Mouse (Mus musculus): ENCODE data around the gene Bspry. TPM values are rescaled to one million over a fixed set of nuclear protein-coding genes. Genes with fewer than 3 reads are reported as not detected.

Bspry gene
- total and polyA plus RNA-seq, 2 experiments from 2014 or later: 0.15 TPM; not detected in 1

GRCm38 (mm10) chr4:62527655-62528054 is 47.8 kb downstream of the Bspry start:
- 74% methylated on average over 4 of the region's 4 CpGs for WGBS
- DNase-seq (ENCODE audit: low spot score) (no peak), ATAC-seq (ENCODE audit: insufficient read depth, low read depth) (no peak)
- 0 out of 2 replicates have a peak, but pooled peaks cover 2% of the 10 kb centered on the region for H3K36me3 ChIP-seq (replicated peaks; ENCODE audit: control insufficient read depth, insufficient read depth, low read length)
- no peaks in the 10 kb centered on the region for H3K9me3 ChIP-seq (replicated peaks; ENCODE audit: control insufficient read depth, low read length)
- TF ChIP-seq CTCF (IDR thresholded peaks at IDR 0.05; ENCODE audit: low read depth): no peak
- no peaks in the 10 kb centered on the region for H3K27me3 ChIP-seq (ENCODE audit: control insufficient read depth, insufficient read depth, low read length)
- H3K9ac ChIP-seq (replicated peaks; ENCODE audit: low read depth, low read length): no peak overlapping the region
- H3K4me1 ChIP-seq (ENCODE audit: control insufficient read depth, insufficient read depth): peaks cover 6% of the 10 kb centered on the region
- H3K27ac ChIP-seq (ENCODE audit: low read depth): no peak overlapping the region
- H3K4me3 ChIP-seq (ENCODE audit: low read depth, low read length): no peak overlapping the region
- H3K4me2 ChIP-seq (ENCODE audit: low read depth, low read length): no peak overlapping the region

- TF ChIP-seq CTCF (IDR thresholded peaks at IDR 0.05; ENCODE audit: low read depth) (no peak), EP300 (IDR thresholded peaks at IDR 0.05; ENCODE audit: low read depth) (no peak)
- ATAC-seq (ENCODE audit: insufficient read depth, low read depth) (no peak), DNase-seq (ENCODE audit: low spot score) (no peak)
- H3K4me3 ChIP-seq (ENCODE audit: low read depth, low read length): no peak overlapping the region
- H3K27ac ChIP-seq (ENCODE audit: low read depth): no peak overlapping the region
- no peaks in the 10 kb centered on the region for H3K4me1 ChIP-seq (ENCODE audit: control insufficient read depth, insufficient read depth)
- H3K9ac ChIP-seq (replicated peaks; ENCODE audit: low read depth, low read length): no peak overlapping the region
- WGBS: 56% methylated on average over 6 of the region's 6 CpGs
- no peaks in the 10 kb centered on the region for H3K9me3 ChIP-seq (replicated peaks; ENCODE audit: control insufficient read depth, low read length)
- no peaks in the 10 kb centered on the region for H3K27me3 ChIP-seq (ENCODE audit: control insufficient read depth, insufficient read depth, low read length)
- no peaks in the 10 kb centered on the region for H3K36me3 ChIP-seq (replicated peaks; ENCODE audit: control insufficient read depth, insufficient read depth, low read length)
- no peak overlapping the region for H3K4me2 ChIP-seq (ENCODE audit: low read depth, low read length)
These were observed 53.9 kb downstream of the Bspry start for GRCm38 (mm10) chr4:62533729-62534128.

- no peaks in the 10 kb centered on the region for H3K27me3 ChIP-seq (ENCODE audit: control insufficient read depth, insufficient read depth, low read length)
- H3K4me1 ChIP-seq (ENCODE audit: control insufficient read depth, insufficient read depth): no peaks in the 10 kb centered on the region
- H3K4me3 ChIP-seq (ENCODE audit: low read depth, low read length): no peak overlapping the region
- TF ChIP-seq EP300 (IDR thresholded peaks at IDR 0.05; ENCODE audit: low read depth): no peak
- TF ChIP-seq CTCF (IDR thresholded peaks at IDR 0.05; ENCODE audit: low read depth): no peak
- H3K4me2 ChIP-seq (ENCODE audit: low read depth, low read length): no peak overlapping the region
- 69% methylated on average over 3 of the region's 3 CpGs for WGBS
- no peak overlapping the region for H3K9ac ChIP-seq (replicated peaks; ENCODE audit: low read depth, low read length)
- H3K9me3 ChIP-seq (replicated peaks; ENCODE audit: control insufficient read depth, low read length): no peaks in the 10 kb centered on the region
- DNase-seq (ENCODE audit: low spot score): no peak
- ATAC-seq (ENCODE audit: insufficient read depth, low read depth): no peak
- no peak overlapping the region for H3K27ac ChIP-seq (ENCODE audit: low read depth)
- H3K36me3 ChIP-seq (replicated peaks; ENCODE audit: control insufficient read depth, insufficient read depth, low read length): no peaks in the 10 kb centered on the region
These were observed 61.9 kb downstream of the Bspry start for GRCm38 (mm10) chr4:62541802-62542201.

GRCm38 (mm10) chr4:62543782-62544181 is 63.9 kb downstream of the Bspry start:
- Histone ChIP-seq H3K27me3 (ENCODE audit: control insufficient read depth, insufficient read depth, low read length) (no peaks in the 10 kb centered on the region), H3K9me3 (replicated peaks; ENCODE audit: control insufficient read depth, low read length) (no peaks in the 10 kb centered on the region), H3K36me3 (replicated peaks; ENCODE audit: control insufficient read depth, insufficient read depth, low read length) (no peaks in the 10 kb centered on the region), H3K9ac (replicated peaks; ENCODE audit: low read depth, low read length) (no peak overlapping the region), H3K27ac (ENCODE audit: low read depth) (no peak overlapping the region), H3K4me2 (ENCODE audit: low read depth, low read length) (no peak overlapping the region), H3K4me3 (ENCODE audit: low read depth, low read length) (no peak overlapping the region), H3K4me1 (ENCODE audit: control insufficient read depth, insufficient read depth) (no peaks in the 10 kb centered on the region)
- 83% methylated on average over 6 of the region's 6 CpGs for WGBS
- DNase-seq (ENCODE audit: low spot score) (no peak), ATAC-seq (ENCODE audit: insufficient read depth, low read depth) (no peak)
- TF ChIP-seq EP300 (IDR thresholded peaks at IDR 0.05; ENCODE audit: low read depth) (no peak), CTCF (IDR thresholded peaks at IDR 0.05; ENCODE audit: low read depth) (no peak)

GRCm38 (mm10) chr4:62544801-62545200 is 64.9 kb downstream of the Bspry start:
- Histone ChIP-seq H3K9ac (replicated peaks; ENCODE audit: low read depth, low read length) (no peak overlapping the region), H3K4me1 (ENCODE audit: control insufficient read depth, insufficient read depth) (no peaks in the 10 kb centered on the region), H3K27me3 (ENCODE audit: control insufficient read depth, insufficient read depth, low read length) (no peaks in the 10 kb centered on the region), H3K9me3 (replicated peaks; ENCODE audit: control insufficient read depth, low read length) (no peaks in the 10 kb centered on the region), H3K4me3 (ENCODE audit: low read depth, low read length) (no peak overlapping the region), H3K27ac (ENCODE audit: low read depth) (no peak overlapping the region), H3K4me2 (ENCODE audit: low read depth, low read length) (no peak overlapping the region), H3K36me3 (replicated peaks; ENCODE audit: control insufficient read depth, insufficient read depth, low read length) (no peaks in the 10 kb centered on the region)
- no peak for TF ChIP-seq EP300 (IDR thresholded peaks at IDR 0.05; ENCODE audit: low read depth)
- no peak for TF ChIP-seq CTCF (IDR thresholded peaks at IDR 0.05; ENCODE audit: low read depth)
- DNase-seq (ENCODE audit: low spot score) (no peak), ATAC-seq (ENCODE audit: insufficient read depth, low read depth) (no peak)

Other genes starting within 250 kb of the Bspry start
- gene Zfp37, start 249.0 kb upstream of the Bspry start, total RNA-seq (2014; rRNA removed; ENCODE audit: low replicate concordance): 4.5 and 9.5 TPM in 2 replicates
- 2.8 TPM in 2 replicates for gene Zfp37, start 249.0 kb upstream of the Bspry start, polyA plus RNA-seq (2015; fragmentation: Nextera tagmentation; extraction: Ambion mirVana)
- gene Slc31a2, start 217.5 kb upstream of the Bspry start, total RNA-seq (2014; rRNA removed; ENCODE audit: low replicate concordance): 31.4 and 33.2 TPM in 2 replicates
- gene Slc31a2, start 217.5 kb upstream of the Bspry start, polyA plus RNA-seq (2015; fragmentation: Nextera tagmentation; extraction: Ambion mirVana): 15.6 and 16.7 TPM in 2 replicates
- gene Fkbp15, start 119.5 kb upstream of the Bspry start, total RNA-seq (2014; rRNA removed; ENCODE audit: low replicate concordance): 18.7 and 34.3 TPM in 2 replicates
- 11.1 and 11.8 TPM in 2 replicates for gene Fkbp15, start 119.5 kb upstream of the Bspry start, polyA plus RNA-seq (2015; fragmentation: Nextera tagmentation; extraction: Ambion mirVana)
- gene Slc31a1, start 119.3 kb upstream of the Bspry start, total RNA-seq (2014; rRNA removed; ENCODE audit: low replicate concordance): 15.9 and 17.8 TPM in 2 replicates
- 35.0 and 35.1 TPM in 2 replicates for gene Slc31a1, start 119.3 kb upstream of the Bspry start, polyA plus RNA-seq (2015; fragmentation: Nextera tagmentation; extraction: Ambion mirVana)
- gene Cdc26, start 71.4 kb upstream of the Bspry start, total RNA-seq (2014; rRNA removed; ENCODE audit: low replicate concordance): 30.5 and 34.3 TPM in 2 replicates
- gene Cdc26, start 71.4 kb upstream of the Bspry start, polyA plus RNA-seq (2015; fragmentation: Nextera tagmentation; extraction: Ambion mirVana): 72.8 and 76.9 TPM in 2 replicates
- 11.5 and 16.7 TPM in 2 replicates for gene Prpf4, start 71.3 kb upstream of the Bspry start, total RNA-seq (2014; rRNA removed; ENCODE audit: low replicate concordance)
- gene Prpf4, start 71.3 kb upstream of the Bspry start, polyA plus RNA-seq (2015; fragmentation: Nextera tagmentation; extraction: Ambion mirVana): 7.4 and 8.1 TPM in 2 replicates
- gene Rnf183, start 44.8 kb upstream of the Bspry start, total RNA-seq (2014; rRNA removed; ENCODE audit: low replicate concordance): not detected in 2 replicates
- not detected in 2 replicates for gene Rnf183, start 44.8 kb upstream of the Bspry start, polyA plus RNA-seq (2015; fragmentation: Nextera tagmentation; extraction: Ambion mirVana)
- 4.2 and 6.7 TPM in 2 replicates for gene Wdr31, start 9.2 kb upstream of the Bspry start, total RNA-seq (2014; rRNA removed; ENCODE audit: low replicate concordance)
- gene Wdr31, start 9.2 kb upstream of the Bspry start, polyA plus RNA-seq (2015; fragmentation: Nextera tagmentation; extraction: Ambion mirVana): 1.6 and 2.3 TPM in 2 replicates
- gene Hdhd3, start 23.4 kb downstream of the Bspry start, total RNA-seq (2014; rRNA removed; ENCODE audit: low replicate concordance): 2.0 and 17.8 TPM in 2 replicates
- gene Hdhd3, start 23.4 kb downstream of the Bspry start, polyA plus RNA-seq (2015; fragmentation: Nextera tagmentation; extraction: Ambion mirVana): 9.2 and 9.7 TPM in 2 replicates
- 61.1 and 82.4 TPM in 2 replicates for gene Alad, start 39.9 kb downstream of the Bspry start, total RNA-seq (2014; rRNA removed; ENCODE audit: low replicate concordance)
- 62.1 and 65.7 TPM in 2 replicates for gene Alad, start 39.9 kb downstream of the Bspry start, polyA plus RNA-seq (2015; fragmentation: Nextera tagmentation; extraction: Ambion mirVana)
- 14.0 and 21.9 TPM in 2 replicates for gene Pole3, start 45.0 kb downstream of the Bspry start, total RNA-seq (2014; rRNA removed; ENCODE audit: low replicate concordance)
- gene Pole3, start 45.0 kb downstream of the Bspry start, polyA plus RNA-seq (2015; fragmentation: Nextera tagmentation; extraction: Ambion mirVana): 29.1 and 31.4 TPM in 2 replicates
- not detected in 2 replicates for gene 4933430I17Rik, start 45.3 kb downstream of the Bspry start, total RNA-seq (2014; rRNA removed; ENCODE audit: low replicate concordance)
- gene 4933430I17Rik, start 45.3 kb downstream of the Bspry start, polyA plus RNA-seq (2015; fragmentation: Nextera tagmentation; extraction: Ambion mirVana): 0.16 and 0.25 TPM in 2 replicates
- 66.0 and 114 TPM in 2 replicates for gene Rgs3, start 79.8 kb downstream of the Bspry start, total RNA-seq (2014; rRNA removed; ENCODE audit: low replicate concordance)
- gene Rgs3, start 79.8 kb downstream of the Bspry start, polyA plus RNA-seq (2015; fragmentation: Nextera tagmentation; extraction: Ambion mirVana): 52.1 and 52.5 TPM in 2 replicates

Data from heart, postnatal 0 days (tissue).